Mouse (Mus musculus): ENCODE data around the gene Tas1r3.

Gene Tas1r3

GRCm38 (mm10) chr4:155887674-155888073 lies 24.5 kb upstream of the Tas1r3 start:
- no peak for DNase-seq (ENCODE audit: low spot score)

DNA sequence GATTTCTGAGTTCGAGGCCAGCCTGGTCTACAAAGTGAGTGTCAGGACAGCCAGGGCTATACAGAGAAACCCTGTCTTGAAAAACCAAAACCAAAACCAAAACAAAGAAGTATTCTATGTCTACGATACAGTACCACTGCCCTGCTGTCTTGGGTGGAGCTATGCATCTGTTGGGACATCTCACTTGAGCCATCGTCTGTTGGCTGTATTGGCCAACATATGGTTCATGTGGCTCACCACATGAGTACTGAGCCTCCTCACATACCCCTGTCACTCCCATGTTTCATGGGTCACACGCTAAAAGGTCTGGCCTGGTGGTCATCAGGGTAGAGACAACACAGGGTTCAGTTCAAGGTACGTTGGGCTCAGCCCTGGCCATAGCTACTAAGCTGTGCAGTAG lies 23.2 kb upstream of the Tas1r3 start:
- no peak for DNase-seq (ENCODE audit: low spot score)

- no peak for DNase-seq (ENCODE audit: low spot score)
Observed at GRCm38 (mm10) chr4:155883587-155883986, 20.4 kb upstream of the Tas1r3 start.

GRCm38 (mm10) chr4:155871404-155871803 lies 8.2 kb upstream of the Tas1r3 start:
- no peak for DNase-seq (ENCODE audit: low spot score)

DNA sequence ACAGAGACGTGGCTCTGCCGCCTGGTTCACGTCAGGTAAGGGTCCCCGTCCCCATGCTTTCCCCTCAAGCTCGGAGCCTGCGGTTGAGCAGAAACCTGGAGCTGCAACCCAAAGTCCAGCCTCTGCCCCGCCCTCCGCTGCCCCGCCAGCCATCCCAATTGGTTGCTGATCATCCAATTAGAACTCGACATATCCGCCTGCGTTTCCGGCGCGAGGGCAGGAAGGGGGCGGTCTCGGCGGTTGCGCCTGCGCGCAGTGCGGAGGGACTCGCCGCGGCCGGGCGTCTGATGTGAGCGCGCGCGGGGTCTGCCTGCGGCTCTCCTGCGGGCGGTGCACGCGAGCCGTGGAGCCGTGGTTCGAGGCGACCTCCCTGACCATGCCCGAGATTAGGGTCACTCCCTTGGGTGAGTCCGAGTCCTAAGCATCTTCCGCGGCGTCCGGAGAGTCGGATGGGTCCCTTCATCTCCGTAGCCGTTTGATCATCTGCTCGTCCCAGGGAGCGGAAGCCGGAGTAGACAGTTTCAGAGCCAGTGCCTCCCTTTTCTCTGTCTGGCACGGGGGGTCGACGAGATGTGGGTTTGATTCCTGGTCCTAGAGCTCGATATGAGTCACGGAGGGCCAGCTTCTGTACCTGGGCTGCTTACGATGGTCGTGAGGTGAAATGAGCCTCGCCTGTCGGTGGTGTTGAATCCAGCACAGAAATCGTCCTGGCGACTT lies 6.3 kb upstream of the Tas1r3 start, which contains the start of the genes Cptp and Ints11:
TSS of gene Cptp (minus strand) at position 124 of the 717 bp plus-strand sequence.
TSS of gene Ints11 (plus strand) at position 230 of the 717 bp plus-strand sequence.
- DNase-seq (ENCODE audit: low spot score), result peak; percentile 92

- peak; percentile 49 for DNase-seq (ENCODE audit: low spot score)
Observed at GRCm38 (mm10) chr4:155868614-155869298, 5.6 kb upstream of the Tas1r3 start.

DNA sequence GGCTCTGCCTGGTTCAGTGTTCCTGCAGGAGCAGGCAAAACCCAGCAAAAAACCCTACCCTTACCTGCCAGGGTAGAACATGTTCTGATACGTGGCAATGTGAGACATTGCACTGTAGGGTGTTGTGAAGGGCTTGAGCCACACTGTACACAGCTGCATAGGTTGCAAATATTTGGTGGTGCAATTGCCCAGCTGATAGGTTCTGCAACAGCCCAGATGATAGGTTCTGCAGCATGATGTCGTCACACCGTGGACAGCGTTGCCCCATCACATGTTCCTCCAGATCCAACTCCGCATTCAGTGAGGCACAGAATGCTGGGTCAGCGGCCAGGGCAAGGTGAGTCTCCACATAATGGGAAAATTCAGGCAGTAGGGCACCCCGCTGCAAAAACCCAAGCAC lies 1.4 kb downstream of the Tas1r3 start:
- no peak for DNase-seq (ENCODE audit: low spot score)

DNA sequence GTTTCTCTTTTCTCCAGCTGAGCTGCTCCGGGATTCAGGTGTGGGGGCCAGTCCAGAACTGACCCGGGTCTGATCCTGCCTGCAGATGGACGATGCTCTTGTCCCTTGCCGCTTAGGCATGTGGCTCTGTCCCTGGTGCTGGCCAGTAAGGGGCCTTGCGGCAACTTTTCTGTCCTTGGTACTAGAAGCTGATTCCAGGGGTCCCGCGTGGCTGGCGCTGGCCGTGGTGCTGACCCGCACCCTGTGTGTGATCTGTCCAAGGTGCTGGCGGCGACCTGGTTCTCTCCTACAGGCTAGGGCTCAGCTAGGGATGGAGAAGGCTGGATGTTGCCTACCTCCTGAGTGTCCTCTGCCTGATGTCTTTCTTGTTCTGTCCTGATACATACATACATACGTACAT lies 3.8 kb downstream of the Tas1r3 start:
- DNase-seq (ENCODE audit: low spot score), result no peak

DNA sequence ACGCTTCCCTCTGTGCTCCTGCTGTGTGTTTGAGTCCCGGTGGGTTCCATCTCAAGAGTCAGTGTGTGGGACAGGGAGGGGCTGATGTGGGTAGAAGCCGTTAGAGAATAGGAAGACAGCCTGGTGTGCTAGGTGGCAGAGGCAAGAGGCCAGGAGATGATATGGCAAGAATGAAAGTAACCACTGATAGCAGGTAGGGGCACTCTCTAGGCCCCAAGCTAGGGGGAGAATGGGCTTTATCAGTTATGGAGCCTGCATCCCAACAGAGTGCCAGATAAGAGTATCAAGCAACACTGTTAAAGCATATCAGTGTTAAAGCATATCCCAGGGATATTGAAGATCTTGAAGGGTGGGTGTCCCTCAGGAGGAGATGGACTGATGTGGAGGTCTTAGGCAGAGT lies 6.3 kb downstream of the Tas1r3 start:
- no peak for DNase-seq (ENCODE audit: low spot score)

- no peak for DNase-seq (ENCODE audit: low spot score)
Observed at GRCm38 (mm10) chr4:155856071-155856470, 7.1 kb downstream of the Tas1r3 start.

DNA sequence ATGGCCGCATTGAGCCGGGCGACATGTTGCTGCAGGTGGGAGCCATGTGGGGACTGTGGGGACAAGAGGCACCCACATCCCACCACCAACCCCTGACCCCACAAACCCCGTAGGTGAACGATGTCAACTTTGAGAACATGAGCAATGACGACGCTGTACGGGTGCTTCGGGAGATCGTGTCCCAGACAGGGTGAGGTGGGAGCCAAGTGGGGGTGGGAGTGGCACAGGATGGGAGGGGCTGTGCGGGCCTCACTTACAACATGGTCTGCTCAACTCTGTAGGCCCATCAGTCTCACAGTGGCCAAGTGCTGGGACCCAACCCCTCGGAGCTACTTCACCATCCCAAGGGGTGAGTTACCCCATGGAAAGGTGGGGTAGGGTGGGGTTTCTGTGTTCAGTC lies 8.2 kb downstream of the Tas1r3 start:
- no peak for DNase-seq (ENCODE audit: low spot score)

DNA sequence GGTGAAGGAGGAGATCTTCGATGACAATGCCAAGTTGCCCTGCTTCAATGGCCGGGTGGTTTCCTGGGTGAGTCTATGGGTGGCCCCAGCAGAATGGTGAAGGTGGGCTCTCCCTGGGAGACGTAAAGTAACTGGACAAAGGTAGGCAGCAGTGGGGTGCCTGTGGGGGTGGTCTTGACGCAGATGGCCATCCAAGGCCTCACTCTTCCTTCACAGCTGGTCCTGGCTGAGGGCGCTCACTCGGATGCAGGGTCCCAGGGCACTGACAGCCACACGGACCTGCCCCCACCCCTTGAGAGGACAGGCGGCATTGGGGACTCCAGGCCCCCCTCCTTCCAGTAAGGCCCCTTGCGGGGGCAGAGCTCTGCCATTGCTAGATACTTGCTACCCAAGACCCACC lies 9.7 kb downstream of the Tas1r3 start:
- DNase-seq (ENCODE audit: low spot score), result no peak

DNA sequence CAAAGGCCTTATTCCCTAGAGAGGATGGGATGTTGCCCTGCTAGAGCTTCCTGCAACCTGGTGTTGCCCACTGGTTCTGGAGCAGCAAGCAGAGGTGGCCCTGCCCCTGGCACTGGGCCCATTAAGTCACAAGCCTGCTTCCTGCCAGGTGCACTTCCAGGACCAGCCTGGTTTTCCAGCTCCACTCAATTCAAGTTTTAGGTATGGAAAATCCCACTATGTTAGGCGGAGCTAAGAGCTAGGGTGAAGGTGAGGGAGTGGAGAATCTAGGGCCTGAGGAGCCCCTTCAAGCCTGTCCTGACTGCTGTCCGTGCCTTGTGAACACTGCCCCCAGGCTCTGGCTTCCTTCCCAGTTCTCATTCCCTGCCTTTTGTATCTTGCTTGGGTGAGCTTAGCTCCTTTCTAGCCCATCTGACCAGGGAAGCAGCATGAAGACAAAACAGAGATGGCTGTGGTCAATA lies 11.2 kb downstream of the Tas1r3 start:
- no peak for DNase-seq (ENCODE audit: low spot score)

DNA sequence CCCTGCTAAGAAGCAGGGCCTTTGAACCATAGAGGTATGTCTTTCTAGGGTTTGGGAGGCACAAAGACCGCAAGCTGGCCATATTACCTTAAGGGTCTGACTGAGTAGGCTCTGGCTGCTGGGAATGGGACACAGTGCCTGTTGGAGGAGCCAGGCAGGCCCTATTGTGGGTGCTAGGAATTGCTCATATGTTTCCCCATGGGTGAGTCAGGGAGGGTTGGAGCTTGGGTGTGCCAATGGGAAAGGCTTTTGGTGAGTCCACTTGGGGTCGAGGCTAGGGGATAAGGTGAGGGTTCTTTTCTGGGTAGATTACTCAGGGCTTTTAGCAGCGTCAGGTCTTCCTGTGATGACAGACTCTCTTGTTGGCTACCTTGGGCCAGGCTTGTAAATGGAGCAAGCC lies 11.8 kb downstream of the Tas1r3 start:
- DNase-seq (ENCODE audit: low spot score), result no peak

GRCm38 (mm10) chr4:155849792-155850451 lies 13.2 kb downstream of the Tas1r3 start:
- no peak for DNase-seq (ENCODE audit: low spot score)

- no peak for DNase-seq (ENCODE audit: low spot score)
Observed at GRCm38 (mm10) chr4:155849391-155849790, 13.8 kb downstream of the Tas1r3 start.

DNA sequence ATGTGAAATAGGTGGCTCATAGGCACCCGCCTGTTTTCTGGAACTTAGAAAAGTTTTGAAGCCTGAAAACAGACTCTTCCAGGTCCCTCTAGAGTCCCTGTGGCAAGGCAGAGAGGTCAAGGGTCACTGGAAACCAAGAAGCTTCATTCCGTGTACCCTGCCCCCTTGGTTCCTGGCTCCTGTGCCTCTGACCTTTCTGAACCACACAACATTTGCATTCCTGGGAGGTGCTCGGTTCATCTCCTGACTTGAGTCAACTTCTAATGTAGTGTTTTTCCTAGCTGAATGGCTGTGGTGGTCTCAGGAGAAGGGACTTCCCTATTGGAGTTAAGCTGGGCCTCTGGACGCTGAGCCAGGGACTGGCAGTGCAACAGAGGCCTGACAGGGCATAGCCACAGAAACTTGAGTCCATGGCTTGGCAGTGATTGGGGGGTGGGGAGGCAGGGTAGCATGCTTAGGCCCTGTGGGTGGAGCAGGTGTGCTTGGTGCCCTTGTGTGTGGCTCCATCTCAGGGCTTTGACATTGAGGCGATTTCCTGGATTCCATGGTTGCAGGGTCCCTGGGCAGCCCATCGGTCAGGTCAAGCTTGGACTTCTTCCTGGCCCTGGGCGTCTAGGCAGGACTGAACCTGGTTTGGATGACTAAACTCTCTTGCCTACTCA lies 14.6 kb downstream of the Tas1r3 start:
- peak; percentile 31 for DNase-seq (ENCODE audit: low spot score)

- peak; percentile 27 for DNase-seq (ENCODE audit: low spot score)
Observed at GRCm38 (mm10) chr4:155847591-155848352, 15.4 kb downstream of the Tas1r3 start.

DNA sequence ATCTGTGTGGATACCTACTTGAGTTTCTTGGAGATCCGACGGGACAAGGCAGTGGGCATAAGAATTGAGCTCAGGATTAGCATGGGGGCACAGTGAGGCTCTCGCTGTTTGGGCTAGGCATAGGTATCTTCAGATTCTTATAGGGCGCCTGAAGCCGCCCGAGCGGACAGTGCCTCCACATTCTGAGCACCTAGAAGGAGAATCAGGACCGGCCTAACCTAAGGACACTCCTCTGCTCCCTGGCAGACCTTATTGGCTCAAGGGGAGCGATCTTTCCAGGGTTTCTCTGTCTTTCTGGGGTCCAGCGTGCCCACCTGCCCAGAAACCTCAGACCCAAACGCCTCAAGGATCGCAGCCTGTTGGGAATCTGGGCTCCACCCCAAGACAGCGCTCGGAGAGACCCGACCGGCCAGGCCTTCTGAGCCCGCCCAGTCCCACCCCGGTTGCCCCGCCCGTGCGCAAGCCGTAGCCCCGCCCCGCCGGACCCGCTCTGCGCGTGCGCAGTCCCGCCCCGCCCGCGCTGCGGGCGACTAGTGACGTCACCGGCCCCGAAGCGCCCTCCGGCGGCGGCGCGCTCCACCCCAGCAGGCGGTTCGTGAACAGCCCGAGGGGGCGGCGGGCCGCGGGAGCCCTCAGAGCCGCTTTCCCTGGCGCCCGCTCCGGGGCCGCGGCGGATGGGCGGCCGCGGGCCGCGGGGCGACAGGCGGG lies 16.1 kb downstream of the Tas1r3 start, which contains the start of gene Dvl1:
TSS of gene Dvl1 (plus strand) at position 532 of the 708 bp plus-strand sequence.
- peak; percentile 86 for DNase-seq (ENCODE audit: low spot score)

- no peak for DNase-seq (ENCODE audit: low spot score)
Observed at GRCm38 (mm10) chr4:155843231-155843630, 19.9 kb downstream of the Tas1r3 start.
